Mouse (Mus musculus): ENCODE data around the gene Pex7.
A peak's percentile ranks its signal among the peaks of the same experiment; 100 is the strongest.

Gene Pex7

DNA sequence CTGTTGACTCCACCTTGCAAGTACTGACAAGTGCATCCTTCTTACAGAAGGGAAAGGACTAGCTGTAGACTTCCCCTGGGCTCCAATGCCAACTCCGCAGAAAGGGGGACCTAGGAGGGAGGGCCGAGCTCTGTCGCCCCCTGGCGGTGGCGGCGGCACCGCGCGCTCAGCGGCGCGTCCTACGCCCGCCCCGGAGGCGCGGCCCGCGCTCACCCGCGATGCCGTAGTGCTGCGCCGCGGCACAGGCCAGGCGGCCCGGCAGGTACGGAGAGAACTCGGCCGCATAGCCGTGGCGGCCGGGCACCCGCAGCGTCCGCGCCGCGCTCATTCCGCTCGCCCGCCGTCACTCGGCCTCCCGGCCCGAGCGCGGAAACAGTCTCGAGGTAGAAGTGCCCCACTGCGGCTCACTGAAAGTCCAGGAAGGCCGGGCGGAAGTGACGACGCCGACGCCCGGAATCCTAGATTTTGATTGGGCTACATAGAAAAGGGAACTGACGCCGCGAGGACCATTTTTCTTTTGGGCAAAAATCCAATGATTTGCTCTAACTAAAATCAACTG lies at the start of gene Pex7:
Pex7 (minus strand) TSS at position 444 of the 559 bp plus-strand sequence.
- peak; percentile 90 to 91 for DNase-seq

DNA sequence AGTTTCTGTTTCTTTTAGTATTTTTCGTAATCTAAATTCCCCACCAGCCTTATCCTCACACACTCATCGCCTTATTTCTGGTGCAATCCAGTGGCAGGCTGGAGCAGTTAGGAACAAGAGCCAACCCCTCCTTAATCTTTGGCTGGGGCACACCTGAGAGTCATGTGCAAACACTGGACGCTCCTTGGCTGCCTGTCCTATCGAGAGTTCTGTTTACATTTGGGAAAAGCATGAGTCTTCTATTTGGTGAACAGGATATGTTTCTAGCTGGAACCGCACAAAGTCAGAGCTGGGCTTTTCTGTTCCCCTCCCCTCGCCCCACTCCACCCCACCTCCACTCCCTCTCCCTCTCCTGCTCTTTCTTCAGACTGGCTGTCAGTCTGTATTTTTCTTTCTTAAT lies 49.3 kb upstream of the Pex7 start:
- no peak for DNase-seq

DNA sequence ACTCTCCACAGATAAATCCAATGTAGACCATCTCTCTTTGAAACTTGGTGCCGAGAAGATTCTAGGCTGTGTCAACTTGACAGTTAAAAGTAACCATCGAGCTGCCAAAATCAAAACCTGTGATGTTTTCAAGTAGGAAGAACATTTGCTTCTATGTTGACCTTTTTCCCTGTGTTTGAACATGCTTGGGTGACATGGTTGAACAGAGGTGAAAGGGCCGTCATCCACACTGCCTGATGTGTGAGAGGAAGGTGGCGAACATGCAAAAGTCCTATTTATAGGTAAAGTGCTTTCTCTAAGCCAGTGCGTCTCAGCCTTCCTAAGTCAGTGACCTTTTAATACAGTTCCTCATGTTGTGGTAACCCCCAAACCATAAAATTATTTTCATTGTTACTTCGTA lies 48.3 kb upstream of the Pex7 start:
- no peak for DNase-seq

DNA sequence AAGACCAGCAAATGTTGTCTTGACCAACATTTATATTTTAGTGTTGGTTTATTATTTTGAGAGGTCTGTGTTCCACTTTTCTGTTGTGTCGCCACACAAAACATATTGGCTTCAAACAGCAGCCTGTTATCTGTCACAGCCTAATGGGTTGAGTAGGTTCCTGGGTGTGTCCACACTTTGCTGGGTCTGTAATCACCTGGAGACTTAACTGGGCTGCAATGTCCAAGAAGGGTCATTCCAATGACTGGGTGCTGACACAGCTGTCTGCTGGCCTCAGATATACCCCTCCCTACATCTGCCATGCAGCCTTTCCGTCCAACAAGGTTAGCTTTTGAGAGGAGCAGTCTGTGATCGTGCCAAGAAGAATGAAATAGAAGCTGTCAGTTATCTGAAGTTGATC lies 47.1 kb upstream of the Pex7 start:
- DNase-seq = no peak

DNA sequence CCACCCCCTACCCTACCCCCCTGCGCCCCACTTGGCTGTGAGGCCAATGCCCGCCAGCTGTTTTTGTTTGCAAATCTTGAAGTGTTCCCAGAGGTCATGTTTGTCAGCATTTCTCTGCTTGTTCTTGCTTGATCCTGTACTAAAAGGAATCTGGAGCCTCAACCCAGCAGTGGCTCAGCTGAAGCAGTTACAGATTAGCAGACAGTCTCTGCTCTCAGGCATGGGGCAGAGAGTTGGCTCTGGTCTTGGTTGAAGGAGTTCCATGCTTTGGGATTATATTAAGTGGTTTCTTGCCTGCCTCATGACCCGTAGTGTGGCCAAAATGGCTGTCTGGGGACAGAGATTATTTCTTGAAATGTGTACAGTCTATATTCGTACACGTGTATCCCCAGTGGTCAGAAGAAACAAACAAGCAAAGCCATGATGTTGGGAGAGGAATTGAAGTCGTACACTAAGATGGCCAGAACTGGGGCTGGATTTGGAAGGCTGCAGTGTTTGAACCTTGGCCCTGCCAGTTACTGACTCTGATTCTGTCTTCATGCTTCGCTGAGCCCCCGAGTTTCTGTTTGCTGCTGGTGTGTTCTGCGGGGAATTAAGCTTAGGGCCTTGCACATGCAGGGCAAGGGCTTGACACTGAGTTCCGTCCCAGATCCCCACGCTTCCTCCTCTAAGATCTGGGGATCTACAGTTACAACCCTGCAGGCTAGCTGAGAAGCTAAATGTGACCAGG lies 45.7 kb upstream of the Pex7 start:
- no peak for DNase-seq

DNA sequence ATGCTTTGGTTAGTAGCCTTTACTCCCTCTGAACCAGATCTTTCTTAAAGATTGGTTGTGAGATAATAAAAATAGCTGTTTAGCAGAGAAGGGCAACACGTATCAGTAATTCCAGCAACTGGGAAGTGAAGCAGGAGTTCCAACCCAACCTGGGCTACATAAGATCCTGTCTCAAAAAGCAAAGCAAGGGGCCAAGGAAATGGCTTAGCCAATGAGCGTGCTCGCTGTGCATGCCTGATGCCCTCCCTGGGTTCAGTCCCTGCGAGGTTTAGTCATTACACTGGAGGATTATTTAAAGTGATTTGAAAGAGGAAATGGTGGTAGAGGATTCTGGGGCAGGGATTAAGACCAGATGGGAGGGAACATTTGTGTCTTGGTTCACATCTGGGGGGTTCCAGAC lies 41.6 kb upstream of the Pex7 start:
- DNase-seq = no peak

DNA sequence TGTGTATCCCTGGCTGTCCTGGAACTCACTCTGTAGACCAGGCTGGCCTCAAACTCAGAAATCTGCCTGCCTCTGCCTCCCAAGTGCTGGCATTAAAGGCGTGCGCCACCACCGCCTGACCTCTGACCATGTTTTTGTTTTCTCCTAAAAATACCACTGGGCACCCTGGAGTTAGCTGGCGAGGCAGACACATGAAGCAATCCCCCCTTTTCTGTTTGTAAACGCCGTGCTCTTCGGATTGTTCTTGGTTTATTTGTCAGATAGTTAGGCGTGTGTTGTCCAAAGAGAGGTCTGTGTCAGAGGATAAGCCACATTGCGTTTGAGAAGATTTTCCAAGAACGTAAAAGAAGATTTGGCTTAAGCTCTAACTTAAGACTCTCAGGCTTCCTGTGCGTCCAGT lies 40.9 kb upstream of the Pex7 start:
- DNase-seq = no peak

DNA sequence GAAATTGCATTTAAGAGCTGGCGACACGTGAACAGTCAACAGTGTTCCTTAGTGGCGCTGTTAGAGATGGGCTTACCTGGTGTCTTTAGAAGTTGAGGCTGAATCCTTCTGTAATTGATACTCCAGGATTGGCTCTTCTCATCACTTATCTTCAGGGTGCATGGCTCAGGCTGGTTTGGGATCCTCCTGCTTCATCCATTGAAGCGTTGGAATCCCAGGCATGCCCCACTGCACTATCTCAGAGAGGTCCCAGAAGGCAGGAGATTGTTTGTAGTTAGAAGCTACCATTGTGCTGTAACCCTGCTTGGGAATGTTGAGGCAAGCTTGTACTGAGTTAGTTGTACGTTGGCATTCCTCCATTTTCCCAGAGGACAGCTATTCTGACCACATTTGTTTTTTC lies 40.4 kb upstream of the Pex7 start:
- DNase-seq = no peak

DNA sequence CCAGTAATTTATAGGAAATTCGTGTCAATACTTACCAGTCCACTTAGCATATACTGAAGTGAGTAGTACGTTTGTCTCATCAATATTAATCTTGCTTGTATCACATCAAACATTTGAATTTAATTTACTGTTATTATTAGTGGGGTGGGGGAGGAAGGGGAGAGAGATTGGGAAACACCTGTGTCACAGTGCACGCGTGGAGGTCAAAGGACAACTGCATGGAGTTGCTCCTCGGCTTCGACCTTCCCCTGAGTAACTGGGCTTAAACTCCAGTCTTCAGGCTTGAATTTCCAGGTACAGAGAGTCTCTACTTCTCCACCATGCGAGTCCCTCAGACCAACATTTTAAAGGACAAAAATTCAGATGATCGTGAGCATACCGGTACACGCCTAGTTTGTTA lies 40.0 kb upstream of the Pex7 start:
- DNase-seq = no peak

DNA sequence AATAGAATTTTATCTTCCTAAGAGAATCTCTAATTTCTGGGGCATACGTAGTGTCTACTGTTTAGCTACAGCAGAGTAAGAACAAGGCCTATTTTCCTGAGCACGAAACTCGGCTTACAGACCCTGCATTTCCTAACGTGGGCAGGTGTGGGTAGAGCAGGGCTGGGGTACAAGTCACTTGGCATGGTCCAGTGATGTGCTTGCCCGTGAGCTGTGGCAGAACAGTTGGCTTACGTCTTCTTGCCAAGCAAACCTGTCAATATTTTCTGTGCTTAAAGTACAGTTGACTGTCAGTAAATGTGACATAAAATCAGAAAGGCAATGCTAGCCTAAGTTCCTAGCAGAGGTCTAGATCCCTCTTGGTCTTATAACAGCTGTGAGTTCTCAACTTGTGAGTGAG lies 39.2 kb upstream of the Pex7 start:
- DNase-seq = no peak

DNA sequence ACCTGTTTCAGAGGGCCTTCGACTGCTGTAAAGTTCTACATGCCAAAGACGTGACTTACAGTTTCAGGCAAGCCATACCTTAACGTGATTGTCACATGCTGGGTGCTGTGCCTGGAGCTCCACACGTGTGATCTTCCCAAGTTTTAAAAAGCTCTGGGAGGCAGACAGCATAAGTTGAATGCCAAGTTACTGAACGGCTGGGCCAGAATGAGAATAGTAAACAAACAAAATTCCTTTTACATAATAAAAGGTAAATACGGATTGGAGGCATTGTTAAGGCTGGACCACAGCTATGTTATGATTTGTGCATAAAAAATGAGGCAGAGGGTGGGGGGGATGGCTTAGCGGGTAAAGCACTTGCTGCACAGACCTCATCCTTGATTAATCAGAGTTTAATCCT lies 38.2 kb upstream of the Pex7 start:
- no peak for DNase-seq

DNA sequence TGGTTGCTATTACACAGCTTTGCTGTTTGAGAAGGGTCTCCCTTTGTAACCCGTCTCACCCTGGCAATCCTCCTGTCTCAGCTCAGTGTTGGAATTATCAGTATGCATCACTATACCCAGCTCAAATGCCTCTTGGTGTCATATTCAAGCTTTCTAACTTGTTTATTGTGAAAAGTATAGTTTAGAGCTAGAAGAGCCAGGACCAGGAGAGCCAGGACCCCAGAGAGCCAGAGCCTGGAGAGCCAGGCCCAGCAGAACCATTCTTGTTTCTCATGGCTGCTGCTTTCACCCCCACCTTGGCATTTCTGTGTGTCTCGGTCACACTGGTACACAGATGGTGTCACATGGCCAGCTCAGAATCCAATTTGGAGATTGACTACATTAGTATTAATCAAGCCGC lies 35.1 kb upstream of the Pex7 start:
- no peak for DNase-seq

DNA sequence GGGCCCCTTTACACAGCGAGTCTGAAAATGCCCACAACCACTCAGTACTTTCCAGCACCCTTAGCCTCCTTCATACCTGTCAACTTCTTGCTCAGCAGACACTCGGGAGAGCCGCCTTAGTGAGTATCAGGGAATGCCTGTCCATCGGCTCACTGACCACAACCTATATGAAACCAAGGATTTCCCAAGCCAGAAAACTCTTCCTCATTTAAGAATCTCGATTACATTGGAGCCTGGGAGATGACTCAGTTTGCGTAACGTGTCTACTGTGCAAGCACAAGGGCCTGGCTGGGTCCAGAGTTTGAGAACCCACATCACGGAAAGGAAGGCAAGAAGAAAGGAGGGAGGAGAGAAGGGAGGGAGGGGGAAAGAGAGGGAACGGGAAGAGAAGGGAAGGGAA lies 34.4 kb upstream of the Pex7 start:
- DNase-seq = no peak

DNA sequence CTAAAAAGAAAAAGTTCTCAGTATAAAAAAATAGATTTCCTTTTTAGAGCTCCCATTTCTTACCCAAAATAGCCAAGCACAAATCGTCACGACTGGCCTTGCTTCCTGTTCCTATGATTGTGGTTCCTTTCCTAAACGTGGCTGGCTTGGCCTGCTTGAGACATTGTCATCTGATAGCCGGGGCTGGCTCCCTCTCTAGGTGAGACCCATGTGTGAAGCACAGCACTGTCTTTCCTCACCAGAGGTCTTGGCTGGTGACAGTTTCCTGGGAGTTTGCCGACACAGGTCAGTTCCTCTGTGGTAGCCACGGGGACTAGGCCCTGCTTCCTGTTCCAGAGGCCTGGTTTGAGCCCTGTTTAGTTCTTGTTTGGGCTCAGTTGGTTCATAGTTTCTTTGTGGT lies 33.6 kb upstream of the Pex7 start:
- peak; percentile 11 to 15 for DNase-seq

DNA sequence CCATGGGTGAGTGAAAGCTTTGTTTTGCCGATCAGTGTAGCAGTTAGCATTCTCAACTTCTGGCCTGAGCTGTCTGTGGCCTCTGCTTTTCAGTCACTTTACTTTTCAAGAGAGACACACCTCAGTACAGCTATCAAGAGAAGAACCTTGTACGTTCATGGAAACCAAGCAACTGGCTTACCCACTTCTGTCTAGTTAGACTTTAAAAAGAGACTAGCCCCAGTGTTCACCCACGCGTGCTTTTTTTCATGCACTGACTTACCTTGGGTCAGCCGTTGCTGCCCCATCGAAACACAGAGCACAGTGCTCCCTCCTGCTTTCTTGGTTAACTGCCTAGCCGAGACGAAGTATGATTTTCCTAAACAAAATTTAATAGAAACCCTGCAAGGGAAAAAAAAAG lies 33.1 kb upstream of the Pex7 start:
- DNase-seq = no peak

DNA sequence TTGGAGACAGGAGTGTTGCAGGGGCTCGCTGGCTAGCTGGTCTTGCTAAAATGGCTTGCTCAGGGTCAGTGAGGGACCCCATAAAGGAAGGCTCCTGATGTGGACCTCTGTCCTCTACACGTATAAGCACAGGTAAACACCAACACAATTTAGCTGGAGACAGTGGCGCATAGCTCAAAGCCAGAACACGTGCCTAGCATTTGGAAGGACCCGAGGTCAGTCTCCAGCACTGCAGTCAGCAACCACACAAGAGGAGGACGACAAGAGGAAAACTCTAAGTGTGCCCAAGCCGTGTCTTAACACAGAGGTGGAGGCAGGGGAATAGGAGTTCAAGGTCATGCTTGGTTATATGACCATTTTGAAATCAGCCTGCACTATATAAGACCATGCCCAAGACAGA lies 32.6 kb upstream of the Pex7 start:
- no peak for DNase-seq

DNA sequence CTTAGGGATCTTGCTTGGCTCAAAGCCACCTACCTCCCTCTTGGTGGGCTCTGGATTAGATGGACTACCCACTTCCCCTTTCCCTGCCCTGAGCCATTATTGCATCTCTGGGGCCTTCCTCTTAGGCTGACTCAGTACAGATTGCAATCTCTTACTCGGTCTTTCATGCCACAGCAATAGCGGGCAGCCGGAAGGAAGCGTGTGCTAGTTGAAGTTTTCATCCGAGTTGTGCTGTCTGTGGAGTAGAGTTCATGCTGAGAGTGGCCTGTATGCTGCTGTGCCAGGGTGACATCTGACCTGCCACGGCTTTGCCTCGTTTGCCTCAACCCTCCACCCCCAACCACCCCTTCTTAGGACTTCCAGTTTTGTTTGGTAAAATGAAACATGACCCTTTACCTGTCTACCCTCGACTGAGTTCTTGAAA lies 31.8 kb upstream of the Pex7 start:
- DNase-seq = peak; percentile 46 to 55

DNA sequence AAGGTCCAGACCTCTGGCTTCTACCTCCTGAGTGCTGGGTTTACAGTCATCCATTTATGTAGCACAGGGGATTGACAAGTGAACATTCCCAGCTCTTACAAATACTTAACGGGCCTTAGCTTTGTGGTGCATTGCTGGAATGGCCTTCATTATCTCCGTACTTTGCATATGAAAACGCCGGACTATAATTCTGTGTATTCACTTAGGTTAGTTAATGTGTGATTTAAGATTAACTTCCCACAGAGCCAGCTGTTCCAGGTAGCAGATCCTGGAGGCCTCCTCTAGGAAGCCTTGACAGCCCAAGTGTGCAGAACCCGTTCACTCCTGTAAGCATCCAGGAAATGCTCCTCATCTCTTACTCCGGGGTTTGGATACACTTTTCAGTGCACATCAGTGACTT lies 31.2 kb upstream of the Pex7 start:
- no peak for DNase-seq

DNA sequence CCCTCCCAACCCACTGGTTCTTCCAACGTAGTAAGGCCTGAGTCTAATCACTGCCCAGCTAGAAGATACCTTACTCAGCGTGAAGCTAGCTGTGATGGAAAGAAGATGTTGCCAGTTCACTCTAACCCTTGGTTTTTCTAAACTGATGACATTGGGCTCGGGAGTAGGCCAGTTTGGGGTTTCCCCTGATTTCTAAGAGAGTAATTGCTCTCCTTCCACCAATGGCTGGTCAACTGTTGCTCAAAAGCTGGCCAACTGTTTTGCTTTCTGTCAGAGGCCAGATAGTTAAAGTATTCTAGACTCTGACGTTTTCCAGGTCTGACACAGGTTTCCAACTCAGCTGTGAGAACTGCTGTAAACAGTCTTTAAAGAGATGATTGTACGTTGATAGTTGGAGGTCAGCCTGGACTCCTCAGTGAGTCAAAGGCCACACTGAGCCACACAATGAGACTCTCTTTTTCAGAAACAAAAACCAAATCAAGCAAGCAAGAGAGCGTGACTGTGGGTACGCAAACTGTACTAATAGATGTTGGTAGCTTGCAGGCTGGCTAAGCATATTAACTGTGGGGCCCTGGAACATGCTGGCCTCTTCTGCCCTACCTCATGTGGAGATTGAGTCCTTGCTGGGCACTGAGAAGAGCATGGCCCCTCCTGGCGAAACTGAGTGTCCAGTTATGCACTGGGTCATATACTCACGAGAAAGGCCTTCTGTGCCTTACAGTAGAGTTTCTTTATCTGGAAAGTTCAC lies 29.6 kb upstream of the Pex7 start:
- DNase-seq = no peak

DNA sequence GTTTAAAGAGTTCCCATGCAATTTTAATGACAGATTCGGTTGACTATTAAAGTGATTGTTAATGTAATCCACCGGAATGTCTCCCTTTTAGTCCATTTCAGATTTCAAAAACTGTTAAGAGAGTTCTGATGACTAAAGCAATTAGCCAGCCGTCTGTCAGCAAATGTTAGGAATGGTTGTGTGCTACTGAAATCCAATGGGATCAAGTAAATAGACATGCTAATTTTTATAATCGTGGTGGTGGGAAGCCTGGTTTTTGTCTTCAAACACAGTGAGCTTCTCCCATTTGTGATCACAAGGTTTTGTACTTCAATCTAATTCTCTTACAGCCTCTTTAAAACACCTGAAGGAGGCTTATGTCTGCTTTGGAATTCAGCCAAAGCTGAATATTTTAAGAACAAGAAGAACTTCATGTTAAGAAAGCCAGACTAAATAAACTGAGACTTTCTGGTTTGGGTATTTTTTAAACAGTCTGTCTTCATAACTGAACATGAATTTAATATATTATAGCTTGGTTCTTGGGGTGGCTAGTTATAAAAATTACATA lies 28.4 kb upstream of the Pex7 start:
- DNase-seq = no peak

DNA sequence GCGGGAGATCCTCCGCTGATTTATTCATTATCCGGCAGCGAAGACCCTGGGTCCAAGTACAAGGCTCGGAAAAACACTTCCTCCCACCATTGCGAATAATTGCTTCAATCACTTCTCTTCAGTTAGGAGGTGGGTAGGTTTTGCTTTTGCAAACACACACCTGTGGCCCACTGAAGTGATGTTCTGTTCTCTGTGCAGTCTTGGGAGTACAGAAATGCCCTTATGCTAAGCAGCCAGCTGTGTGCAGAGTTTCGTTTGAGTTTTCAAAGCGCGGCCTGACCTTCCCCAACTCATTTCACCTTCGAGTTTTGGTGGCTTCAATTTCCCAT lies 27.8 kb upstream of the Pex7 start:
- peak in 1 of 2 experiments; percentile 18 for DNase-seq

DNA sequence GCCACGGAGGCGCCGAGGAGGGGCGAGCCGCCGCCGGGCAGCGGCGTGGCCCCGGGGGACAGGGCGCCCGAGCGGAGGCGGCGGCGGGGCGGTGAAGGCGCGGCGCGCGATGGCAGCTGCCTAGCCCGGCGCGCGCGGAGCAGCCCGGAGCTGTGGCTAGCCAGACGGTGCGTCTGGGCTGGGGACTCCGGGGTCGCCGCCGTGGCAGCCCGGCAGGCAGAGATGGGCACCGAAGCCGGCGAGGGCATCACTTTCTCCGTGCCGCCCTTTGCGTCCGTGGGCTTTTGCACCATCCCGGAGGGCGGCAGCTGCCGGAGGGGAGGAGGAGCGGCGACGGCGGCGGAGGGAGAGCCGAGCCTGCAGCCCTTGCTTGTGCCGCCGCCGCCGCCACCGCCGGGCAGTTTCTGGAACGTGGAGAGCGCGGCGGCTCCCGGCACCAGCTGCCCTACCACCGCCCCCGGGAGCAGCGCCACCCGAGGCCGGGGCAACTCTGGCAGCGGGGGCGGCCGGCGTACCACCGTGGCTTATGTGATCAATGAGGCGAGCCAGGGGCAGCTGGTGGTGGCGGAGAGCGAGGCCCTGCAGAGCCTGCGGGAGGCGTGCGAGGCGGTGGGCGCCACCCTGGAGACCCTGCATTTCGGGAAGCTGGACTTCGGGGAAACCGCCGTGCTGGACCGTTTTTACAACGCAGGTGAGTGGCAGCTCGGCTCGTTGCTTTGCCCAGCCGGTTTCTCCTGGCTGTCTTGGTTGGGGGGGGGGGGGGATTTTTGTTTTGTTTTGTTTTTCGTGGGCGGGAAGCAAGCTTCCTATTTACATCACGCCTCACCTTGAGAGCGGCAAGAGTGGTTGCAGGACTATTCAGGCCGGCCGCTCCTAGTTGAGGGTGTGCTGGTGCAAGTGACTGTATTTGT lies 27.1 kb upstream of the Pex7 start, which contains the start of gene Map3k5:
Map3k5 (plus strand) TSS at position 89 of the 911 bp plus-strand sequence.
- DNase-seq = peak in 1 of 2 experiments; percentile 60

Measured in thymus, postnatal 36 days (tissue).